ENCODE assay signal across 16 mouse cellular contexts in genomic region chr10:29459632-29460031, GRCm38 (mm10).
A peak's percentile ranks its signal among the peaks of the same experiment; 100 is the strongest.
DNase-seq lines count a peak whose midpoint lies in the region; ATAC-seq and TF ChIP-seq lines count a peak whose summit lies in the region.
"Had no signal": no experiment of that assay in that cellular context is flagged by ENCODE, and none has a peak within 500 bp of the region (broad histone marks: within the 10 kb centered on the region; RNA-seq: fewer than 3 reads in every experiment).

No protein-coding gene starts in this region.

- H3K4me3 ChIP-seq in kidney, postnatal 0 days (replicated peaks; ENCODE audit: low read depth, low read length) = no peak overlapping the region
- H3K4me3 ChIP-seq in kidney, adult 2 months (ENCODE audit: insufficient read depth, low read depth, low read length) = no peak overlapping the region
- H3K4me3 ChIP-seq: embryonic facial prominence, embryonic 15.5 days; hindbrain, embryonic 15.5 days; midbrain, embryonic 13.5 days had no signal

- H3K9ac ChIP-seq in kidney, postnatal 0 days (ENCODE audit: low read depth, low read length) = no peak overlapping the region
- H3K9ac ChIP-seq: embryonic facial prominence, embryonic 15.5 days; hindbrain, embryonic 15.5 days; midbrain, embryonic 13.5 days had no signal

- H3K27me3 ChIP-seq in kidney, postnatal 0 days (ENCODE audit: insufficient read depth, low read length) = no peaks in the 10 kb centered on the region
- H3K27me3 ChIP-seq in kidney, adult 2 months (replicated peaks; ENCODE audit: control insufficient read depth, insufficient read depth, low read length) = no peaks in the 10 kb centered on the region
- H3K27me3 ChIP-seq: embryonic facial prominence, embryonic 15.5 days; hindbrain, embryonic 15.5 days; midbrain, embryonic 13.5 days had no signal

- DNase-seq in embryo, embryonic 10.5 days (ENCODE audit: low spot score) = peak; percentile 19
- no peak for DNase-seq in embryo, embryonic 9.5 days (ENCODE audit: extremely low spot score)
- DNase-seq in kidney, postnatal 0 days (ENCODE audit: low spot score) = peak; percentile 53
- DNase-seq in kidney, adult 2 months = no peak
- DNase-seq in ES-CJ7 (ENCODE audit: low read depth, low spot score) = peak; percentile 12
- DNase-seq in c-Kit-positive CD71-positive TER-119-positive erythroid progenitor cells, embryonic 14.5 days (ENCODE audit: low spot score) = peak; percentile 2
- no peak for DNase-seq in cerebellum, postnatal 36 days
- no peak for DNase-seq in cerebellum, adult 8-10 months
- DNase-seq: adrenal gland, postnatal 14 days; B cell, adult 2 months; gastrocnemius, postnatal 25 days; kidney, postnatal 14 days had no signal

- H3K4me2 ChIP-seq in kidney, postnatal 0 days (ENCODE audit: low read length) = no peak overlapping the region
- H3K4me2 ChIP-seq: embryonic facial prominence, embryonic 15.5 days; hindbrain, embryonic 15.5 days; midbrain, embryonic 13.5 days had no signal

- TF ChIP-seq POLR2A in kidney, adult 2 months (IDR thresholded peaks at IDR 0.05; ENCODE audit: low read depth, low read length) = no peak

- no peak overlapping the region for H3K27ac ChIP-seq in kidney, postnatal 0 days
- H3K27ac ChIP-seq in kidney, adult 2 months (ENCODE audit: insufficient read depth, low read depth, low read length) = no peak overlapping the region
- H3K27ac ChIP-seq: embryonic facial prominence, embryonic 15.5 days; hindbrain, embryonic 15.5 days; midbrain, embryonic 13.5 days had no signal

- whole genome bisulfite sequencing in kidney, postnatal 0 days = 64% methylated on average over 2 of the region's 2 CpGs
- WGBS in kidney, adult 2 months = 65% methylated on average over 2 of the region's 2 CpGs

- no peaks in the 10 kb centered on the region for H3K4me1 ChIP-seq in kidney, postnatal 0 days (replicated peaks; ENCODE audit: insufficient read depth, low read length)
- no peaks in the 10 kb centered on the region for H3K4me1 ChIP-seq in kidney, adult 2 months (ENCODE audit: control insufficient read depth, insufficient read depth, low read length)
- H3K4me1 ChIP-seq: embryonic facial prominence, embryonic 15.5 days; hindbrain, embryonic 15.5 days; midbrain, embryonic 13.5 days had no signal

- TF ChIP-seq CTCF in kidney, postnatal 0 days (IDR thresholded peaks at IDR 0.05; ENCODE audit: low read depth) = peak; percentile 45; the same call in 1 of the 2 replicates
- TF ChIP-seq CTCF in kidney, adult 2 months (conservative IDR thresholded peaks at IDR 0.05; ENCODE audit: insufficient read depth, insufficient read length, low read depth, low read length) = no peak

- no peaks in the 10 kb centered on the region for H3K9me3 ChIP-seq in kidney, postnatal 0 days (replicated peaks; ENCODE audit: low read length)
- H3K9me3 ChIP-seq: embryonic facial prominence, embryonic 15.5 days; hindbrain, embryonic 15.5 days; midbrain, embryonic 13.5 days had no signal

- no peaks in the 10 kb centered on the region for H3K36me3 ChIP-seq in kidney, postnatal 0 days (ENCODE audit: insufficient read depth, low read length)
- H3K36me3 ChIP-seq in kidney, adult 2 months (ENCODE audit: control insufficient read depth, insufficient read depth, low read length) = no peaks in the 10 kb centered on the region
- H3K36me3 ChIP-seq: embryonic facial prominence, embryonic 15.5 days; hindbrain, embryonic 15.5 days; midbrain, embryonic 13.5 days had no signal

- ATAC-seq in kidney, postnatal 0 days (replicated peaks; ENCODE audit: low FRiP score, low read depth) = no peak
- ATAC-seq: forebrain, embryonic 16.5 days; midbrain, embryonic 13.5 days had no signal

Comparison
In these comparisons a context has a peak if more than half of its experiments do, and no peak if none do; other contexts are left out.
1. DNase-seq: peak in embryo, embryonic 10.5 days (single experiment), kidney, postnatal 0 days (single experiment), ES-CJ7 (single experiment) and c-Kit-positive CD71-positive TER-119-positive erythroid progenitor cells, embryonic 14.5 days (single experiment); none in embryo, embryonic 9.5 days (single experiment), kidney, adult 2 months (single experiment), cerebellum, postnatal 36 days (0 of 2) and cerebellum, adult 8-10 months (single experiment).